Mouse (Mus musculus) right cerebral cortex, postnatal 14 days (tissue): ENCODE data around the gene Fam78a.
A peak's percentile ranks its signal among the peaks of the same experiment; 100 is the strongest.

Experiments used
- DNase-seq: peaks from one replicate; pipeline ENCODE4 v3.0.0; 2022

Gene Fam78a

GRCm38 (mm10) chr2:32095351-32096121 is 10.9 kb upstream of the Fam78a start, which contains the start of gene Plpp7:
Gene Plpp7, plus strand, starts transcription at chr2:32095528.
- peak; percentile 76 for DNase-seq

- DNase-seq = no peak
These were observed 9.5 kb upstream of the Fam78a start for GRCm38 (mm10) chr2:32094001-32094707.

- DNase-seq = no peak
These were observed 7.3 kb upstream of the Fam78a start for GRCm38 (mm10) chr2:32091956-32092355.

- DNase-seq = no peak
These were observed 5.5 kb upstream of the Fam78a start for GRCm38 (mm10) chr2:32090145-32090544.

- no peak for DNase-seq
These were observed 4.9 kb upstream of the Fam78a start for GRCm38 (mm10) chr2:32089606-32090005.

GRCm38 (mm10) chr2:32088372-32088981 is 3.8 kb upstream of the Fam78a start:
- peak; percentile 59 for DNase-seq

- no peak for DNase-seq
These were observed 2.9 kb upstream of the Fam78a start for GRCm38 (mm10) chr2:32087606-32088005.

GRCm38 (mm10) chr2:32085231-32085630 is 574 bp upstream of the Fam78a start:
- no peak for DNase-seq

GRCm38 (mm10) chr2:32084872-32085199 is 179 bp upstream of the Fam78a start:
- DNase-seq = no peak

- peak; percentile 34 for DNase-seq
These were observed 1.3 kb downstream of the Fam78a start for GRCm38 (mm10) chr2:32083159-32084011.

GRCm38 (mm10) chr2:32082229-32082628 is 2.4 kb downstream of the Fam78a start:
- DNase-seq = no peak

GRCm38 (mm10) chr2:32081296-32081929 is 3.2 kb downstream of the Fam78a start:
- DNase-seq = no peak

GRCm38 (mm10) chr2:32080681-32081080 is 4.0 kb downstream of the Fam78a start:
- DNase-seq = no peak

GRCm38 (mm10) chr2:32079191-32079725 is 5.4 kb downstream of the Fam78a start:
- DNase-seq = no peak

GRCm38 (mm10) chr2:32078522-32078921 is 6.1 kb downstream of the Fam78a start:
- no peak for DNase-seq

GRCm38 (mm10) chr2:32077744-32078143 is 6.9 kb downstream of the Fam78a start:
- DNase-seq = no peak

- DNase-seq = no peak
These were observed 9.3 kb downstream of the Fam78a start for GRCm38 (mm10) chr2:32075368-32075767.

- no peak for DNase-seq
These were observed 10.3 kb downstream of the Fam78a start for GRCm38 (mm10) chr2:32074404-32074803.

GRCm38 (mm10) chr2:32070747-32071146 is 13.9 kb downstream of the Fam78a start:
- DNase-seq = no peak

- DNase-seq = no peak
These were observed 15.6 kb downstream of the Fam78a start for GRCm38 (mm10) chr2:32068811-32069607.

GRCm38 (mm10) chr2:32066005-32066404 is 18.7 kb downstream of the Fam78a start:
- no peak for DNase-seq
